Comparison of ENCODE assay signal across 9 mouse cellular contexts in the genomic region with DNA sequence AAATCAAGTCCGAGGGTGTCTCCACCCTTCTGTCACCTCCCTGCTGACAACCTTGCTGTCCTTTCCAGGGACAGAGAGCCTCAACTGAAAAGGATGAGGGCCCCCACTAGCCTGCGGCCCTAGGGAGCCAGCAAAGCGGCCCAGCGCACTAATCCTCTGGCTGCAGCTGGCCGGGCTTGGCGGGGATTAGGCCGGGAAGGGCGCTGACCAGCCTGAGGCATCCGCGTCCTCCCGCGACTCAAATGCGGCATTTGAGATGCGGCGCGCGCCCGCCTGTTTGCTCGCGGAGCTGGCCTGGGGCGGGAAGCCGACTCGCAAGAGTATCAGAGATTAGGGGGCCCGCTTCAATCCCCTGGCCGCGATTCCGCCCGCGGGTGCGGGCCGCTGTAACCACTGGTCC. TPM values are rescaled to one million over a fixed set of nuclear protein-coding genes. Genes with fewer than 3 reads are reported as not detected.
DNase-seq lines count a peak whose midpoint lies in the region; ATAC-seq and TF ChIP-seq lines count a peak whose summit lies in the region.
"Had no signal": no experiment of that assay in that cellular context is flagged by ENCODE, and none has a peak within 500 bp of the region (broad histone marks: within the 10 kb centered on the region; RNA-seq: fewer than 3 reads in every experiment).

No protein-coding gene starts in this region.

- H3K36me3 ChIP-seq in liver, embryonic 11.5 days (ENCODE audit: control insufficient read depth, insufficient read depth, low read length), result no peaks in the 10 kb centered on the region
- no peaks in the 10 kb centered on the region for H3K36me3 ChIP-seq in intestine, embryonic 14.5 days (ENCODE audit: control insufficient read depth, insufficient read depth, low read length)

- H3K4me3 ChIP-seq in cerebellum, adult 2 months (replicated peaks; ENCODE audit: insufficient read depth, low read depth, low read length), result peak overlapping the region; percentile 22
- H3K4me3 ChIP-seq in liver, embryonic 11.5 days (ENCODE audit: low read depth, low read length), result peak overlapping the region; percentile 7; the same call in 1 of the 2 replicates
- H3K4me3 ChIP-seq in intestine, embryonic 14.5 days (ENCODE audit: low read depth, low read length), result peak overlapping the region; percentile 16; the same call in 1 of the 2 replicates

- no peak for ATAC-seq in liver, embryonic 11.5 days (replicated peaks; ENCODE audit: low FRiP score)
- ATAC-seq in intestine, embryonic 14.5 days (replicated peaks; ENCODE audit: low FRiP score, low TSS enrichment, low read depth), result no peak
- ATAC-seq in monocyte, adult 5-6 weeks (replicated peaks; ENCODE audit: insufficient number of reproducible peaks, low FRiP score, low TSS enrichment, poor library complexity, severe bottlenecking), result no peak

- DNase-seq in cerebellum, adult 2 months, result peak in 1 of 2 experiments; percentile 22
- no peak for DNase-seq in cerebellum, adult 9-10 months
- peak; percentile 49 for DNase-seq in liver, embryonic 11.5 days (ENCODE audit: low spot score)
- no peak for DNase-seq in liver
- peak; percentile 56 for DNase-seq in intestine, embryonic 14.5 days (ENCODE audit: low spot score)
- DNase-seq in retina, embryonic 14.5 days (ENCODE audit: low spot score), result peak; percentile 61
- DNase-seq in ovary, postnatal 14 days (ENCODE audit: low spot score), result no peak

- H3K9me3 ChIP-seq in liver, embryonic 11.5 days (ENCODE audit: control insufficient read depth, low read length), result no peaks in the 10 kb centered on the region
- H3K9me3 ChIP-seq in intestine, embryonic 14.5 days (ENCODE audit: control insufficient read depth, low read length), result no peaks in the 10 kb centered on the region

- TF ChIP-seq POLR2A in cerebellum, adult 2 months (IDR thresholded peaks at IDR 0.05; ENCODE audit: borderline replicate concordance, insufficient read depth, low read length), result no peak

- TF ChIP-seq CTCF in cerebellum, adult 2 months (IDR thresholded peaks at IDR 0.05; ENCODE audit: borderline replicate concordance, insufficient read depth, low read depth, low read length), result no peak

- no peak overlapping the region for H3K27ac ChIP-seq in cerebellum, adult 2 months (ENCODE audit: insufficient read depth, low read length)
- no peak overlapping the region for H3K27ac ChIP-seq in liver, embryonic 11.5 days (ENCODE audit: low read depth, low read length)
- no peak overlapping the region for H3K27ac ChIP-seq in intestine, embryonic 14.5 days (ENCODE audit: low read depth)

- peak overlapping the region; percentile 38 for H3K4me2 ChIP-seq in liver, embryonic 11.5 days
- peak overlapping the region; percentile 34 for H3K4me2 ChIP-seq in intestine, embryonic 14.5 days (ENCODE audit: low read length)

- H3K4me1 ChIP-seq in cerebellum, adult 2 months (ENCODE audit: control insufficient read depth, insufficient read depth, low read length), result no peaks in the 10 kb centered on the region
- H3K4me1 ChIP-seq in liver, embryonic 11.5 days (replicated peaks; ENCODE audit: control insufficient read depth, insufficient read depth, low read length), result no peaks in the 10 kb centered on the region
- H3K4me1 ChIP-seq in intestine, embryonic 14.5 days (replicated peaks; ENCODE audit: control insufficient read depth, insufficient read depth, low read length), result no peaks in the 10 kb centered on the region

- WGBS in cerebellum, adult 2 months, result 7% methylated on average over 31 of the region's 31 CpGs
- 3% methylated on average over 31 of the region's 31 CpGs for WGBS in liver, embryonic 11.5 days
- 1% methylated on average over 31 of the region's 31 CpGs for WGBS in intestine, embryonic 14.5 days

- H3K27me3 ChIP-seq in cerebellum, adult 2 months (ENCODE audit: control insufficient read depth, insufficient read depth, low read length), result no peaks in the 10 kb centered on the region; the same call in 1 of the 2 replicates
- H3K27me3 ChIP-seq in liver, embryonic 11.5 days (replicated peaks; ENCODE audit: control insufficient read depth, insufficient read depth, low read length), result peaks cover 46% of the 10 kb centered on the region
- H3K27me3 ChIP-seq in intestine, embryonic 14.5 days (replicated peaks; ENCODE audit: control insufficient read depth, insufficient read depth, low read length), result peaks cover 39% of the 10 kb centered on the region

- no peak overlapping the region for H3K9ac ChIP-seq in liver, embryonic 11.5 days (ENCODE audit: low read depth, low read length)
- H3K9ac ChIP-seq in intestine, embryonic 14.5 days (ENCODE audit: low read length), result no peak overlapping the region

RNA-seq across cellular contexts. Expression of a gene that starts 14.7 kb away (rescaled TPM):
- polyA plus RNA-seq in cerebellum, adult 2 months (2012; rRNA removed), result not detected in 2 replicates
- polyA plus RNA-seq in liver, embryonic 11.5 days (2014; fragmentation: Nextera tagmentation; extraction: Ambion mirVana), result not detected in 2 replicates
- not detected in 2 replicates for polyA plus RNA-seq in intestine, embryonic 14.5 days (2014; fragmentation: Nextera tagmentation; extraction: Ambion mirVana)
- total RNA-seq in monocyte, adult 5-6 weeks (2017), result not detected in 3 replicates
- total RNA-seq: layer of hippocampus, postnatal 10 days had no signal

RNA-seq across cellular contexts. Expression of a gene that starts 22.8 kb away (rescaled TPM):
- polyA plus RNA-seq in cerebellum, adult 2 months (2012; rRNA removed), result 35.3 and 38.8 TPM in 2 replicates
- 65.5 and 68.2 TPM in 2 replicates for polyA plus RNA-seq in liver, embryonic 11.5 days (2014; fragmentation: Nextera tagmentation; extraction: Ambion mirVana)
- 56.5 and 59.3 TPM in 2 replicates for polyA plus RNA-seq in intestine, embryonic 14.5 days (2014; fragmentation: Nextera tagmentation; extraction: Ambion mirVana)
- 19.5 to 21.8 TPM (median 20.2 TPM) in 3 replicates for total RNA-seq in monocyte, adult 5-6 weeks (2017)

RNA-seq across cellular contexts. Expression of a gene that starts 34.6 kb away (rescaled TPM):
- 70.7 and 75.2 TPM in 2 replicates for polyA plus RNA-seq in cerebellum, adult 2 months (2012; rRNA removed)
- 1.0 TPM in 2 replicates for polyA plus RNA-seq in liver, embryonic 11.5 days (2014; fragmentation: Nextera tagmentation; extraction: Ambion mirVana)
- 6.1 and 8.0 TPM in 2 replicates for polyA plus RNA-seq in intestine, embryonic 14.5 days (2014; fragmentation: Nextera tagmentation; extraction: Ambion mirVana)
- total RNA-seq in monocyte, adult 5-6 weeks (2017), result 1.6 to 3.0 TPM (median 1.6 TPM) in 3 replicates

RNA-seq across cellular contexts. Expression of a gene that starts 42.3 kb away (rescaled TPM):
- polyA plus RNA-seq in cerebellum, adult 2 months (2012; rRNA removed), result 207 TPM in 2 replicates
- 695 and 755 TPM in 2 replicates for polyA plus RNA-seq in liver, embryonic 11.5 days (2014; fragmentation: Nextera tagmentation; extraction: Ambion mirVana)
- polyA plus RNA-seq in intestine, embryonic 14.5 days (2014; fragmentation: Nextera tagmentation; extraction: Ambion mirVana), result 496 and 527 TPM in 2 replicates
- 150 to 194 TPM (median 161 TPM) in 3 replicates for total RNA-seq in monocyte, adult 5-6 weeks (2017)

RNA-seq across cellular contexts. Expression of a gene that starts 42.8 kb away (rescaled TPM):
- polyA plus RNA-seq in cerebellum, adult 2 months (2012; rRNA removed), result 21.2 and 21.5 TPM in 2 replicates
- polyA plus RNA-seq in liver, embryonic 11.5 days (2014; fragmentation: Nextera tagmentation; extraction: Ambion mirVana), result 35.7 and 37.7 TPM in 2 replicates
- polyA plus RNA-seq in intestine, embryonic 14.5 days (2014; fragmentation: Nextera tagmentation; extraction: Ambion mirVana), result 26.7 and 27.7 TPM in 2 replicates
- 8.6 to 11.3 TPM (median 10.1 TPM) in 3 replicates for total RNA-seq in monocyte, adult 5-6 weeks (2017)

Comparison
In these comparisons a context has a peak if more than half of its experiments do, and no peak if none do; other contexts are left out.
1. DNase-seq: peak in liver, embryonic 11.5 days (single experiment), intestine, embryonic 14.5 days (single experiment) and retina, embryonic 14.5 days (single experiment); none in cerebellum, adult 9-10 months (single experiment), liver (single experiment) and ovary, postnatal 14 days (single experiment).
2. Peak in every context shown above with its lines, with median percentiles within 50 percentile points of each other: H3K4me3 ChIP-seq.